Mouse (Mus musculus) MEL (cell line): ENCODE data around the gene Csnk1g2. TPM values are rescaled to one million over a fixed set of nuclear protein-coding genes. Genes with fewer than 3 reads are reported as not detected.

Experiments used
- DNase-seq: peaks from one replicate; pipeline ENCODE4 v3.0.0; 2011; ENCODE audit warnings: low read depth, low spot score
- H3K27ac ChIP-seq: 2 replicates; pipeline ENCODE4 v1.5.1; 2012; ENCODE audit warnings: low read depth, mild to moderate bottlenecking, control low read depth, low read length, moderate library complexity; ENCODE audit not compliant: control insufficient read depth
- H3K27me3 ChIP-seq, 2 experiments: fragments of 150-350 bp in 1 of 2; sonication (generic) in 1 of 2; 2 replicates each; pipeline ENCODE4 v1.6.1; 2012; ENCODE audit warnings: low read length in 2 of 2, mild to moderate bottlenecking in 2 of 2, improper control_type of control experiment in 1 of 2, moderate library complexity in 1 of 2; ENCODE audit not compliant: insufficient read depth in 2 of 2, control insufficient read depth in 1 of 2
- H3K36me3 ChIP-seq, 2 experiments: 2 replicates each; pipeline ENCODE4 v1.6.1; 2012 to 2014; ENCODE audit warnings: low read length in 2 of 2, improper control_type of control experiment in 1 of 2, inconsistent platforms in 1 of 2, mild to moderate bottlenecking in 1 of 2; ENCODE audit not compliant: insufficient read depth in 2 of 2, control insufficient read depth in 1 of 2
- H3K4me1 ChIP-seq, 2 experiments: fragments of 150-350 bp in 1 of 2; sonication (generic) in 1 of 2; 2 replicates each; pipeline ENCODE4 v1.6.1; 2012; ENCODE audit warnings: low read length in 2 of 2, improper control_type of control experiment in 1 of 2, mild to moderate bottlenecking in 1 of 2; ENCODE audit not compliant: insufficient read depth in 2 of 2, control insufficient read depth in 1 of 2
- H3K4me3 ChIP-seq, 2 experiments: fragments of 150-350 bp in 1 of 2; sonication (generic) in 1 of 2; 2 replicates each; pipeline ENCODE4 v1.5.1; 2012; ENCODE audit warnings: low read depth in 2 of 2, low read length in 2 of 2, mild to moderate bottlenecking in 2 of 2, moderate library complexity in 2 of 2, control low read depth in 1 of 2, improper control_type of control experiment in 1 of 2; ENCODE audit not compliant: control insufficient read depth in 1 of 2, insufficient read depth in 1 of 2
- H3K79me2 ChIP-seq: 2 replicates; pipeline ENCODE4 v1.6.1; 2012; ENCODE audit warnings: mild to moderate bottlenecking, low read length, moderate library complexity; ENCODE audit not compliant: control insufficient read depth, poor library complexity, insufficient read depth
- H3K9ac ChIP-seq: 2 replicates; pipeline ENCODE4 v1.6.1; 2012; ENCODE audit warnings: low read depth, mild to moderate bottlenecking, control low read depth, low read length, moderate library complexity; ENCODE audit not compliant: control insufficient read depth, poor library complexity, severe bottlenecking
- H3K9me3 ChIP-seq: fragments of 150-350 bp; sonication (generic); replicated peaks from 2 replicates; pipeline ENCODE4 v1.6.1; 2012; ENCODE audit warnings: mild to moderate bottlenecking, low read length, improper control_type of control experiment, moderate library complexity; ENCODE audit not compliant: insufficient read depth
- BHLHE40 ChIP-seq: IDR thresholded peaks from 2 replicates; pipeline ENCODE4 v1.6.1; 2012; ENCODE audit warnings: low read depth, mild to moderate bottlenecking, inconsistent platforms, low read length, improper control_type of control experiment, borderline replicate concordance
- CHD1 ChIP-seq: IDR thresholded peaks from 2 replicates; pipeline ENCODE4 v1.6.1; 2012; ENCODE audit warnings: low read depth, mild to moderate bottlenecking, inconsistent platforms, low read length, improper control_type of control experiment
- CHD2 ChIP-seq: IDR thresholded peaks from 2 replicates; pipeline ENCODE4 v1.6.1; 2011; ENCODE audit warnings: low read length, improper control_type of control experiment
- CTCF ChIP-seq, 3 experiments: IDR thresholded peaks in 2 of 3; conservative IDR thresholded peaks in 1 of 3; 2 replicates each; pipeline ENCODE4 v1.5.1; 2011 to 2012; ENCODE audit warnings: low read length in 3 of 3, low read depth in 2 of 3, mild to moderate bottlenecking in 2 of 3, improper control_type of control experiment in 1 of 3, inconsistent platforms in 1 of 3, mixed read lengths in 1 of 3, moderate library complexity in 1 of 3; ENCODE audit not compliant: control insufficient read depth in 1 of 3, insufficient read depth in 1 of 3, poor library complexity in 1 of 3, severe bottlenecking in 1 of 3
- E2F4 ChIP-seq: IDR thresholded peaks from 2 replicates; pipeline ENCODE4 v1.6.1; 2011; ENCODE audit warnings: low read depth, low read length, improper control_type of control experiment, borderline replicate concordance
- ELF1 ChIP-seq: IDR thresholded peaks from 2 replicates; pipeline ENCODE4 v1.6.1; 2014; ENCODE audit warnings: low read depth, mild to moderate bottlenecking, inconsistent platforms, low read length, improper control_type of control experiment, moderate library complexity
- ETS1 ChIP-seq: IDR thresholded peaks from 2 replicates; pipeline ENCODE4 v1.6.1; 2012; ENCODE audit warnings: low read depth, mild to moderate bottlenecking, inconsistent platforms, low read length, improper control_type of control experiment, moderate library complexity
- GABPA ChIP-seq: IDR thresholded peaks from 2 replicates; pipeline ENCODE4 v1.6.1; 2012; ENCODE audit warnings: low read depth, mild to moderate bottlenecking, inconsistent platforms, low read length, improper control_type of control experiment, moderate library complexity
- HCFC1 ChIP-seq: IDR thresholded peaks from 2 replicates; pipeline ENCODE4 v1.6.1; 2012; ENCODE audit warnings: low read depth, mild to moderate bottlenecking, inconsistent platforms, low read length, improper control_type of control experiment, moderate library complexity
- KAT2A ChIP-seq: conservative IDR thresholded peaks from 2 replicates; pipeline ENCODE4 v1.6.1; 2012; ENCODE audit warnings: low read depth, low read length, improper control_type of control experiment, inconsistent platforms
- MAFK ChIP-seq: IDR thresholded peaks from 2 replicates; pipeline ENCODE4 v1.6.1; 2011; ENCODE audit warnings: low read depth, mild to moderate bottlenecking, low read length, improper control_type of control experiment, borderline replicate concordance
- MAX ChIP-seq: IDR thresholded peaks from 2 replicates; pipeline ENCODE4 v1.6.1; 2011; ENCODE audit warnings: low read length, improper control_type of control experiment
- MAZ ChIP-seq: IDR thresholded peaks from 2 replicates; pipeline ENCODE4 v1.6.1; 2012; ENCODE audit warnings: low read depth, mild to moderate bottlenecking, inconsistent platforms, low read length, improper control_type of control experiment
- MEF2A ChIP-seq: IDR thresholded peaks from 2 replicates; pipeline ENCODE4 v1.6.1; 2014; ENCODE audit warnings: low read depth, mild to moderate bottlenecking, inconsistent platforms, low read length, improper control_type of control experiment; ENCODE audit not compliant: poor library complexity, insufficient replicate concordance, severe bottlenecking; ENCODE audit errors: extremely low read depth
- MXI1 ChIP-seq: IDR thresholded peaks from 2 replicates; pipeline ENCODE4 v1.6.1; 2011; ENCODE audit warnings: mild to moderate bottlenecking, low read depth, low read length, improper control_type of control experiment
- MYB ChIP-seq: IDR thresholded peaks from 2 replicates; pipeline ENCODE4 v1.6.1; 2011; ENCODE audit warnings: mild to moderate bottlenecking, low read depth, low read length, improper control_type of control experiment
- MYC ChIP-seq: IDR thresholded peaks from 2 replicates; pipeline ENCODE4 v1.6.1; 2011; ENCODE audit warnings: low read depth, mild to moderate bottlenecking, low read length, improper control_type of control experiment, moderate library complexity
- NELFE ChIP-seq: IDR thresholded peaks from 2 replicates; pipeline ENCODE4 v1.6.1; 2011; ENCODE audit warnings: low read depth, low read length, improper control_type of control experiment
- NRF1 ChIP-seq: IDR thresholded peaks from 2 replicates; pipeline ENCODE4 v1.6.1; 2014; ENCODE audit warnings: low read depth, mild to moderate bottlenecking, inconsistent platforms, low read length, improper control_type of control experiment, moderate library complexity; ENCODE audit not compliant: poor library complexity, insufficient read depth, severe bottlenecking
- POLR2AphosphoS5 ChIP-seq: IDR thresholded peaks from 2 replicates; pipeline ENCODE4 v1.6.1; 2012; ENCODE audit warnings: low read depth, borderline replicate concordance, mild to moderate bottlenecking, inconsistent platforms, low read length, moderate library complexity, mixed read lengths
- RAD21 ChIP-seq: IDR thresholded peaks from 2 replicates; pipeline ENCODE4 v1.6.1; 2011; ENCODE audit warnings: mild to moderate bottlenecking, low read depth, low read length, improper control_type of control experiment
- RCOR1 ChIP-seq: IDR thresholded peaks from 2 replicates; pipeline ENCODE4 v1.6.1; 2012; ENCODE audit warnings: low read depth, mild to moderate bottlenecking, inconsistent platforms, low read length, improper control_type of control experiment
- SMC3 ChIP-seq: IDR thresholded peaks from 2 replicates; pipeline ENCODE4 v1.6.1; 2011; ENCODE audit warnings: low read depth, low read length, improper control_type of control experiment
- TBP ChIP-seq: IDR thresholded peaks from 2 replicates; pipeline ENCODE4 v1.8.0; 2011; ENCODE audit warnings: low read depth, low read length, improper control_type of control experiment
- TCF12 ChIP-seq: IDR thresholded peaks from 2 replicates; pipeline ENCODE4 v1.6.1; 2014; ENCODE audit warnings: low read depth, mild to moderate bottlenecking, inconsistent platforms, low read length, improper control_type of control experiment, moderate library complexity
- USF1 ChIP-seq: IDR thresholded peaks from 2 replicates; pipeline ENCODE4 v1.6.1; 2014; ENCODE audit warnings: low read depth, mild to moderate bottlenecking, inconsistent platforms, low read length, improper control_type of control experiment, moderate library complexity
- ZC3H11A ChIP-seq: IDR thresholded peaks from 2 replicates; pipeline ENCODE4 v1.6.1; 2012; ENCODE audit warnings: low read depth, mild to moderate bottlenecking, inconsistent platforms, low read length, improper control_type of control experiment
- ZKSCAN1 ChIP-seq: IDR thresholded peaks from 2 replicates; pipeline ENCODE4 v1.6.1; 2012; ENCODE audit warnings: low read depth, mild to moderate bottlenecking, inconsistent platforms, low read length, improper control_type of control experiment, moderate library complexity
- ZMIZ1 ChIP-seq: IDR thresholded peaks from 2 replicates; pipeline ENCODE4 v1.6.1; 2012; ENCODE audit warnings: low read depth, mild to moderate bottlenecking, inconsistent platforms, low read length, improper control_type of control experiment, moderate library complexity
- polyA plus RNA-seq, 2 experiments: library from polyadenylated mRNA; stranded (reverse) in 1 of 2; unstranded in 1 of 2; fragments of >175 nt in 1 of 2; fragments of >200 nt in 1 of 2; gene quantifications; 2 replicates each; pipeline versions ENCODE4 v1.2.1 to v1.2.4; 2012; ENCODE audit warnings: low replicate concordance in 2 of 2, low read depth in 1 of 2; ENCODE audit not compliant: insufficient read length in 2 of 2, insufficient read depth in 1 of 2, missing spikeins in 1 of 2
- total RNA-seq: library from RNA; depleted of rRNA; stranded (reverse); fragments of 300-350 nt; gene quantifications from 2 replicates; pipeline ENCODE4 v1.2.3, GENCODE M21; 2012

The Csnk1g2 gene
- total and polyA plus RNA-seq, 3 experiments, result 132 to 231 TPM; not detected in 1

DNA sequence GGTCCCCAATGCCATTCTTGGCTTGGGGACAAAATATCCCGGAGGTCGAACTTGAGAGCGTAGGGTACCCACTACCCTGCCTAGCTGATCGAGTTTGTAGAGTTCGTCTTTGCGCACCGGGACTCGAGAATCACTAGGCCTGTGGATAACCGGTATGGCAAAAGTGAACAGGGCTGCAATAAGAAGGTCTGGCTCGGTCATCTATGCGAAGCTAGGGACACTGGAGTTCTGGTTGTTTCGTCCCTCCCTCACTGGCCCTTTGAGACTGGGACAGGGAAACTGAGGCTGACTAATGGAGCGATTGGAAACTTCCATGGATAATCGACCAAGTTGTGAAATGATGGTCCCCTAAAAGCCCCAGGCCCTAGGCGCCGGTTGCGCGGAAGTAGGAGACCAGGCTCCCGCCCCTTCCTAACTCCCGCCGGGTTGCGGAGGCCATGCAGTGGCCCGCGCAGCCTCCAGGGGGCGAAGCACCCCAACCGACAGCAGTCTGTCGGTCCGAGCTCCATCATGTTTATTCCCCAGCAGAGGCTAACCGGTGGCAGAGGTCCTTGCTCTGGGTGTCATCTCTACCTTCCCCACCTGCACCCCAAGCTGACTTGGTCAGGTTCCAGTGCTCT lies 44.4 kb upstream of the Csnk1g2 start (continued):
- TF ChIP-seq MYB (no peak), MAFK (no peak), ZMIZ1 (no peak; the same call in 1 of the 2 replicates), ETS1 (peak; percentile 20; the same call in 1 of the 2 replicates), NRF1 (peak; percentile 61), HCFC1 (peak; percentile 47; the same call in 1 of the 2 replicates), TBP (no peak), ZKSCAN1 (no peak), NELFE (peak; percentile 54), MAZ (no peak), MYC (peak; percentile 10; the same call in 1 of the 2 replicates), MEF2A (no peak), CHD2 (no peak), KAT2A (no peak), MAX (no peak)
- TF ChIP-seq, all 39 proteins: peak for 12

DNA sequence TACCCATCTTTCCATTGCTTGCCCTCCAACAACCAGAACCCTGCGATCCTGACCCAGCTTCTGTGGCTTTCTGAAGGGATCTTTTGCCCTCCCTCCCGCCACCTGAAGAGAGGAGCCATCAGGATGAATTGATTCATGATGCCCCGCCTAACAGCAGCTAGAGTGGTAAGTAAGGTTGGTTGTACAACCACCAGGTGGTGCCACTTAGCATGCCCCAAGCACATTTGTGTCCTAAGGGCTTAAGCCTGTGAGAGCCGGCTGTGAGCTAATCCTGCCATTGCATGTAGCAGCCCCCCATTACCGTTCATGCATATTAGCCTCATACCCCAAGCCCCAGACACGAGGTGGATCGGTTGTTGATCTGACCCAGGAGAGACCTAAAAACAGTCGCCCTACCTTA lies 43.7 kb upstream of the Csnk1g2 start:
- peaks cover 34% of the 10 kb centered on the region for H3K79me2 ChIP-seq
- peaks cover 0 to 18% of the 10 kb centered on the region in 2 experiments; a peak in 2 of 4 replicates for H3K36me3 ChIP-seq
- peak; percentile 96 for DNase-seq
- H3K4me3 ChIP-seq, result peak overlapping the region; percentile 55 to 66
- no peaks in the 10 kb centered on the region for H3K9me3 ChIP-seq
- TF ChIP-seq RCOR1 (no peak), POLR2AphosphoS5 (no peak), TBP (peak; percentile 51; the same call in 1 of the 2 replicates), E2F4 (no peak), SMC3 (peak; percentile 90), CTCF (IDR thresholded peaks at IDR 0.05 in 2 of 3, conservative IDR thresholded peaks at IDR 0.05 in 1 of 3; ENCODE audit: control insufficient read depth in 1 of 3, insufficient read depth in 1 of 3, low read depth in 2 of 3, low read length in 3 of 3, poor library complexity in 1 of 3, severe bottlenecking in 1 of 3) (peak; percentile 68 to 89 (median 68)), MAZ (peak; percentile 68; the same call in 1 of the 2 replicates), MAX (peak; percentile 60; the same call in 1 of the 2 replicates), BHLHE40 (no peak), USF1 (no peak), MEF2A (no peak), MAFK (no peak), RAD21 (peak; percentile 56), ELF1 (no peak), ETS1 (0 out of 2 replicates have a peak, but pooled peaks have one; percentile 7), CHD2 (no peak), ZC3H11A (peak; percentile 37; the same call in 1 of the 2 replicates), GABPA (no peak), NELFE (peak; percentile 41; the same call in 1 of the 2 replicates), MYC (0 out of 2 replicates have a peak, but pooled peaks have one; percentile 62), MXI1 (peak; percentile 85), CHD1 (no peak), TCF12 (no peak; the same call in 1 of the 2 replicates), ZKSCAN1 (no peak)
- H3K4me1 ChIP-seq, result peaks cover 8 to 24% of the 10 kb centered on the region in 2 experiments; a peak in 3 of 4 replicates
- no peaks in the 10 kb centered on the region for H3K27me3 ChIP-seq
- peak overlapping the region; percentile 95 for H3K27ac ChIP-seq
- H3K9ac ChIP-seq, result peak overlapping the region; percentile 88
